In the genomic region with DNA sequence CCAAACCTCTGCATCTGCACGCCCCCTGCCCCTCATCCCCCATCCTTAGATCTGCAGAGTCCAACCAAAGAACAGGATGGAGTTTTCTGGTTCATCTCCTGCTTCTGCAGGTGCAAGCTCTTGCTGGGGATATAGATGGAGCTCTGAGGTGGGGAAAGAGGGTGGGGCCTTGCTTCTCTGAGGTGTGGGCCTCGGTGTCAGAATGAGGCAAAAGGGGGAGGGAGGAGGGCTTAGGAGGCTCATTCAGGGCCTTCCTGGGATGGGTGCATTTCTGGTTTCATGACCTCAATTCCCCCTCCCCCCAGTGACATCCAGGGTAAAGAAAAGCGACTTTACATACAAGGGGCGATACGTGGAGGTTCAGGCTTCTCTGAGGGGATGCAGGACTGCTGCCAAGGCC, we compare ENCODE assay signal across 27 mouse cellular contexts. TPM values are rescaled to one million over a fixed set of nuclear protein-coding genes. Genes with fewer than 3 reads are reported as not detected.
"Had no signal": no experiment of that assay in that cellular context is flagged by ENCODE, and none has a peak within 500 bp of the region (broad histone marks: within the 10 kb centered on the region; RNA-seq: fewer than 3 reads in every experiment).

No protein-coding gene starts in this region.

- DNase-seq: gastrocnemius, postnatal 14 days; gastrocnemius, postnatal 36 days; heart, adult 18-20 months; heart, postnatal 14 days; heart, postnatal 36 days; kidney, adult 11 months; kidney, adult 2 months; kidney, adult 9 months; kidney, postnatal 25 days; kidney, postnatal 4 days; layer of hippocampus, adult 9-11 months; layer of hippocampus, postnatal 36 days; left cerebral cortex, postnatal 4 days had no signal

- H3K27ac ChIP-seq: heart, embryonic 13.5 days; heart, embryonic 15.5 days; hindbrain, embryonic 13.5 days; hindbrain, embryonic 15.5 days; hindbrain, postnatal 0 days; kidney, embryonic 15.5 days; kidney, postnatal 0 days; limb, embryonic 13.5 days; limb, embryonic 15.5 days had no signal

- H3K4me3 ChIP-seq: heart, embryonic 13.5 days; heart, embryonic 15.5 days; hindbrain, embryonic 13.5 days; hindbrain, embryonic 15.5 days; kidney, embryonic 15.5 days; limb, embryonic 13.5 days; limb, embryonic 15.5 days had no signal

- H3K36me3 ChIP-seq: heart, embryonic 13.5 days; heart, embryonic 15.5 days; hindbrain, embryonic 13.5 days; hindbrain, embryonic 15.5 days; kidney, embryonic 15.5 days; limb, embryonic 13.5 days; limb, embryonic 15.5 days had no signal

- H3K27me3 ChIP-seq: hindbrain, embryonic 15.5 days had no signal

RNA-seq across cellular contexts. Expression of a gene that starts 31.5 kb away (rescaled TPM):
- total RNA-seq: gastrocnemius, adult 18-20 months; gastrocnemius, adult 8-10 months; gastrocnemius, postnatal 36 days; granulocyte monocyte progenitor cell, adult 5-6 weeks; hematopoietic stem cell, adult 5-6 weeks; liver, adult 2 months had no signal
- polyA plus RNA-seq: liver, adult 2 months had no signal
